14 mouse cellular contexts compared by ENCODE assay signal in the genomic region with DNA sequence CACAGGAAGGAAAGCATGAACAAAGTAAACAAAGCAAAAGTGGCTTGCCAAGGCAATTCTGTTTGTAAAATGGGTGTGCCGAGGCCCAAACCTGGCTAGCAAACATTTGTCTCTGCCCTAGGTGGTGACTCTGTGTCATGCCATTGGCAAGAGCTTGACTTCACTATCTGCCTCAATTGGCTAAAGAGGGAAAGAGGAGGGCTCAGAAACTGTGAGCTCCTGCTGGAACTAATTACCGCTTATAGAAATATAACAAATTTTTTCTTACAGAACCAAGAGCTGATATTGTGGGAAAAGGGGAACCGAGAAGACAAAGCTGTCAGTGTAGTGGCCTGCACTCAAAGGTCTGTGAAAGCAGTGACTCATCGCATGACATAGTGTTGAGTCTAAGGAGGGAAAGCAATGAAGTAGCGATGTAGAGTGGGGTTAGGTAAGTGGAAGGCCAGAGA. TPM values are rescaled to one million over a fixed set of nuclear protein-coding genes. Genes with fewer than 3 reads are reported as not detected.
A peak's percentile ranks its signal among the peaks of the same experiment; 100 is the strongest.
DNase-seq lines count a peak whose midpoint lies in the region; ATAC-seq and TF ChIP-seq lines count a peak whose summit lies in the region.
"Had no signal": no experiment of that assay in that cellular context is flagged by ENCODE, and none has a peak within 500 bp of the region (broad histone marks: within the 10 kb centered on the region; RNA-seq: fewer than 3 reads in every experiment).

No protein-coding gene starts in this region.

- POLR2A ChIA-PET in Patski (lab: Charles Lee): interaction anchor here (1.2 kb wide), 1 partner anchor 58 kb away, joined by 3 read pairs; no protein-coding TSS in a partner anchor

- H3K27me3 ChIP-seq in Patski: no peaks in the 10 kb centered on the region
- H3K27me3 ChIP-seq in lung, embryonic 15.5 days: no peaks in the 10 kb centered on the region
- no peaks in the 10 kb centered on the region for H3K27me3 ChIP-seq in stomach, embryonic 15.5 days (replicated peaks)
- H3K27me3 ChIP-seq: liver, embryonic 15.5 days had no signal

- no peak overlapping the region for H3K4me2 ChIP-seq in lung, embryonic 15.5 days
- peak overlapping the region; percentile 26 for H3K4me2 ChIP-seq in stomach, embryonic 15.5 days
- H3K4me2 ChIP-seq: liver, embryonic 15.5 days had no signal

- 55% methylated on average over 5 of the region's 5 CpGs for WGBS in lung, embryonic 15.5 days
- WGBS in stomach, embryonic 15.5 days: 57% methylated on average over 5 of the region's 5 CpGs

- peak overlapping the region; percentile 55 for H3K27ac ChIP-seq in lung, embryonic 15.5 days
- H3K27ac ChIP-seq in stomach, embryonic 15.5 days: peak overlapping the region; percentile 76
- H3K27ac ChIP-seq: heart, embryonic 10.5 days; liver, embryonic 15.5 days had no signal

- ATAC-seq in Patski: peak; percentile 57
- ATAC-seq in lung, embryonic 15.5 days (ENCODE audit: borderline replicate concordance, extremely low read depth, low FRiP score, low TSS enrichment): no peak
- peak; percentile 80 for ATAC-seq in stomach, embryonic 15.5 days (ENCODE audit: insufficient read depth, low FRiP score, low read depth)
- ATAC-seq in megakaryocyte-erythroid progenitor cell, adult 5-6 weeks (replicated peaks; ENCODE audit: low FRiP score, low TSS enrichment, poor library complexity, severe bottlenecking): no peak

- no peak for TF ChIP-seq CTCF in Patski (IDR thresholded peaks at IDR 0.05)

- no peak overlapping the region for H3K4me3 ChIP-seq in lung, embryonic 15.5 days
- H3K4me3 ChIP-seq in stomach, embryonic 15.5 days (replicated peaks): no peak overlapping the region
- H3K4me3 ChIP-seq: heart, embryonic 10.5 days; liver, embryonic 15.5 days had no signal

- peaks cover 8% of the 10 kb centered on the region; the same call in 1 of the 2 replicates for H3K4me1 ChIP-seq in lung, embryonic 15.5 days
- H3K4me1 ChIP-seq in stomach, embryonic 15.5 days: no peaks in the 10 kb centered on the region
- H3K4me1 ChIP-seq: heart, embryonic 10.5 days; liver, embryonic 15.5 days had no signal

- peak; percentile 15 to 53 for DNase-seq in lung, adult 18-20 months
- no peak for DNase-seq in lung, postnatal 14 days
- peak; percentile 20 for DNase-seq in Patski (ENCODE audit: low read depth, low spot score)
- no peak for DNase-seq in ovary, postnatal 36 days (ENCODE audit: low spot score)
- no peak for DNase-seq in frontal cortex, postnatal 10 days (ENCODE audit: low spot score in 2 of 2)
- DNase-seq: kidney, adult 18-20 months had no signal

- CTCF ChIA-PET in Patski (lab: Charles Lee): interaction anchor here (0.7 to 2.0 kb wide), 6 partner anchors 8 to 32 kb away, joined by 3 to 5 read pairs (median 4); no protein-coding TSS in a partner anchor

- H3K9me3 ChIP-seq in lung, embryonic 15.5 days: no peaks in the 10 kb centered on the region
- H3K9me3 ChIP-seq in stomach, embryonic 15.5 days: no peaks in the 10 kb centered on the region
- H3K9me3 ChIP-seq: heart, embryonic 10.5 days; liver, embryonic 15.5 days had no signal

- no peak overlapping the region for H3K9ac ChIP-seq in lung, embryonic 15.5 days
- H3K9ac ChIP-seq in stomach, embryonic 15.5 days: no peak overlapping the region
- H3K9ac ChIP-seq: liver, embryonic 15.5 days had no signal

- in situ Hi-C loops in Patski (cut with MboI; ENCODE audit: low pct_unique_long_range_greater_than_20kb): no loop called here

- no peaks in the 10 kb centered on the region for H3K36me3 ChIP-seq in lung, embryonic 15.5 days
- H3K36me3 ChIP-seq in stomach, embryonic 15.5 days: no peaks in the 10 kb centered on the region
- H3K36me3 ChIP-seq: heart, embryonic 10.5 days; liver, embryonic 15.5 days had no signal

RNA-seq across cellular contexts. Expression of gene Fabp2, which starts 6.5 kb away (rescaled TPM):
- not detected for polyA plus RNA-seq in Patski (2021)
- polyA plus RNA-seq in lung, embryonic 15.5 days (2015; fragmentation: Nextera tagmentation; extraction: Ambion mirVana): 0.16 and 0.31 TPM in 2 replicates
- polyA plus RNA-seq in stomach, embryonic 15.5 days (2015; fragmentation: Nextera tagmentation; extraction: Ambion mirVana): 108 and 122 TPM in 2 replicates
- total RNA-seq in megakaryocyte-erythroid progenitor cell, adult 5-6 weeks (2014; fragmentation: Nextera tagmentation): not detected in 2 replicates
- total RNA-seq in megakaryocyte-erythroid progenitor cell, adult 5-6 weeks (2017): not detected in 2 replicates
- total RNA-seq: adrenal gland, adult 18-20 months; ES-E14 had no signal
- polyA plus RNA-seq: embryonic facial prominence, embryonic 11.5 days had no signal

RNA-seq across cellular contexts. Expression of gene Gm10959, which starts 30.8 kb away (rescaled TPM):
- not detected for polyA plus RNA-seq in Patski (2021)
- not detected in 2 replicates for polyA plus RNA-seq in lung, embryonic 15.5 days (2015; fragmentation: Nextera tagmentation; extraction: Ambion mirVana)
- not detected in 2 replicates for polyA plus RNA-seq in stomach, embryonic 15.5 days (2015; fragmentation: Nextera tagmentation; extraction: Ambion mirVana)
- total RNA-seq in megakaryocyte-erythroid progenitor cell, adult 5-6 weeks (2014; fragmentation: Nextera tagmentation): not detected in 2 replicates
- not detected in 2 replicates for total RNA-seq in megakaryocyte-erythroid progenitor cell, adult 5-6 weeks (2017)
- total RNA-seq: adrenal gland, adult 18-20 months; ES-E14 had no signal
- polyA plus RNA-seq: embryonic facial prominence, embryonic 11.5 days; heart, embryonic 10.5 days; liver, embryonic 15.5 days had no signal

RNA-seq across cellular contexts. Expression of gene 1810037I17Rik, which starts 35.6 kb away (rescaled TPM):
- polyA plus RNA-seq in Patski (2021): 188 TPM
- 97.5 and 102 TPM in 2 replicates for polyA plus RNA-seq in lung, embryonic 15.5 days (2015; fragmentation: Nextera tagmentation; extraction: Ambion mirVana)
- 154 and 190 TPM in 2 replicates for polyA plus RNA-seq in stomach, embryonic 15.5 days (2015; fragmentation: Nextera tagmentation; extraction: Ambion mirVana)
- 53.9 and 60.1 TPM in 2 replicates for total RNA-seq in megakaryocyte-erythroid progenitor cell, adult 5-6 weeks (2014; fragmentation: Nextera tagmentation)
- total RNA-seq in megakaryocyte-erythroid progenitor cell, adult 5-6 weeks (2017): 15.9 and 20.8 TPM in 2 replicates

Comparison
In these comparisons a context has a peak if more than half of its experiments do, and no peak if none do; other contexts are left out.
1. DNase-seq: peak in lung, adult 18-20 months (2 of 2) and Patski (single experiment); none in lung, postnatal 14 days (single experiment), ovary, postnatal 36 days (single experiment) and frontal cortex, postnatal 10 days (0 of 2).
2. ATAC-seq: peak in Patski (single experiment) and stomach, embryonic 15.5 days (single experiment); none in lung, embryonic 15.5 days (single experiment) and megakaryocyte-erythroid progenitor cell, adult 5-6 weeks (single experiment).
3. RNA of gene Fabp2, which starts 6.5 kb away (polyA plus RNA-seq): 108 to 122 TPM in stomach, embryonic 15.5 days; 0.16 to 0.31 TPM in lung, embryonic 15.5 days and not detected in Patski (single experiment); every median in the first group is over 10 times any median in the second.